Comparison of ENCODE assay signal across 18 mouse cellular contexts in the genomic region with DNA sequence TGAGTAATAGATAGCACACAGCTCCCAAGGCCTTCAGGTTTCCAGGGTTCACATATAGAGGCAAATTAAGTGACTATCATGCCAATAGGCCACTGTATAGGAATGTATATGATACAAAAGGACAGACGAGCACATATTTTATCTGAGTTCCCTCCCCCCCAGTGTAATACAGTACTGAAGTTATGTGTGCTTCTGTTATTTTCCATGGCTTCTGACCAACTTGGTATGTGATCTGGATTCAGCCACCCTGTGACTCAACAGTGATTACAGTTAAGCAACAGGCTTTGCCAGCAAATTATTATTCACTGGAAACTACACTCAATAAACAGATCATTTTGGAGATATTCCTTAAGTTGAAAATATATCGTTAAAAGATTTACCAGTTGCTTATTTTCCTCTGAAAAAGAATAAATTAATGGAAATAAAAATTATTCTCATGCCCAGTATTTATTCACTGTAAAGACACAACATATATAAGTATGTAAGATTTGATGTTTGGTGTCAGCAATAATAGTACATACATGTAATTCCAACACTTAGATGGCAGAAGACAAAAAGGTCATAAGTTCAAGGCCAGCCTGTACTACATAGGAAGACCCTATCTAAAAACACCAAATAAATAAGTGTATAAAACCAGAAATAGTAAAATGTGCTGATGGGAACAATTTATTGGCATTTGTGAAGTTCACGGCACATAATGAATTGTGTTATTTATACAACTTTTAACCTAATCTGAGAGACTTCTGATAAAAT.
DNase-seq lines count a peak whose midpoint lies in the region; ATAC-seq and TF ChIP-seq lines count a peak whose summit lies in the region.
"Had no signal": no experiment of that assay in that cellular context is flagged by ENCODE, and none has a peak within 500 bp of the region (broad histone marks: within the 10 kb centered on the region; RNA-seq: fewer than 3 reads in every experiment).

No protein-coding gene starts in this region.

- WGBS in embryonic facial prominence, embryonic 14.5 days = 79% methylated on average over 3 of the region's 3 CpGs
- WGBS in embryonic facial prominence, embryonic 10.5 days = 92% methylated on average over 3 of the region's 3 CpGs
- 88% methylated on average over 3 of the region's 3 CpGs for WGBS in midbrain, embryonic 12.5 days
- WGBS in midbrain, embryonic 10.5 days = 94% methylated on average over 3 of the region's 3 CpGs

- no peak for TF ChIP-seq CTCF in brain, embryonic 14.5 days (IDR thresholded peaks at IDR 0.05; ENCODE audit: borderline replicate concordance, extremely low read depth, insufficient read depth, insufficient read length)

- no peak overlapping the region for H3K27ac ChIP-seq in embryonic facial prominence, embryonic 14.5 days (replicated peaks; ENCODE audit: low read depth, low read length)
- no peak overlapping the region for H3K27ac ChIP-seq in embryonic facial prominence, embryonic 10.5 days (replicated peaks)
- H3K27ac ChIP-seq in midbrain, embryonic 12.5 days (replicated peaks) = no peak overlapping the region
- no peak overlapping the region for H3K27ac ChIP-seq in midbrain, embryonic 10.5 days (replicated peaks)
- H3K27ac ChIP-seq: embryonic facial prominence, embryonic 15.5 days; limb, embryonic 12.5 days; liver, embryonic 14.5 days had no signal

- peak; percentile 27 for DNase-seq in embryonic facial prominence, embryonic 14.5 days (ENCODE audit: low spot score)
- no peak for DNase-seq in embryonic facial prominence, embryonic 10.5 days (ENCODE audit: low spot score)
- no peak for DNase-seq in midbrain, embryonic 10.5 days (ENCODE audit: low spot score)
- DNase-seq in brain, embryonic 14.5 days (ENCODE audit: low read depth) = peak; percentile 4
- no peak for DNase-seq in testis, postnatal 10 days (ENCODE audit: low spot score)
- DNase-seq in frontal cortex, postnatal 14 days (ENCODE audit: low spot score in 2 of 2) = no peak
- DNase-seq: cerebellum, adult 18-20 months; heart, postnatal 36 days; kidney, adult 9 months; kidney, postnatal 4 days; right cerebral cortex, postnatal 25 days; thymus, postnatal 4 days had no signal

- no peaks in the 10 kb centered on the region for H3K9me3 ChIP-seq in embryonic facial prominence, embryonic 14.5 days (ENCODE audit: control insufficient read depth, low read length)
- no peaks in the 10 kb centered on the region for H3K9me3 ChIP-seq in embryonic facial prominence, embryonic 10.5 days
- H3K9me3 ChIP-seq in midbrain, embryonic 12.5 days = no peaks in the 10 kb centered on the region
- H3K9me3 ChIP-seq in midbrain, embryonic 10.5 days (replicated peaks) = no peaks in the 10 kb centered on the region
- H3K9me3 ChIP-seq: embryonic facial prominence, embryonic 15.5 days; heart, embryonic 12.5 days; limb, embryonic 12.5 days had no signal

- H3K4me3 ChIP-seq in embryonic facial prominence, embryonic 14.5 days (ENCODE audit: low read depth, low read length) = no peak overlapping the region
- no peak overlapping the region for H3K4me3 ChIP-seq in embryonic facial prominence, embryonic 10.5 days
- H3K4me3 ChIP-seq in midbrain, embryonic 12.5 days = no peak overlapping the region
- no peak overlapping the region for H3K4me3 ChIP-seq in midbrain, embryonic 10.5 days
- no peak overlapping the region for H3K4me3 ChIP-seq in myocyte
- H3K4me3 ChIP-seq: embryonic facial prominence, embryonic 15.5 days; heart, embryonic 12.5 days; limb, embryonic 12.5 days had no signal

- no peak overlapping the region for H3K9ac ChIP-seq in embryonic facial prominence, embryonic 14.5 days (ENCODE audit: low read depth, low read length)
- no peak overlapping the region for H3K9ac ChIP-seq in midbrain, embryonic 12.5 days (replicated peaks)
- H3K9ac ChIP-seq: embryonic facial prominence, embryonic 15.5 days; heart, embryonic 12.5 days; limb, embryonic 12.5 days; liver, embryonic 14.5 days had no signal

- no peak for TF ChIP-seq POLR2A in brain, embryonic 14.5 days (IDR thresholded peaks at IDR 0.05; ENCODE audit: borderline replicate concordance, extremely low read depth, insufficient read depth, insufficient read length, poor library complexity, severe bottlenecking)
- TF ChIP-seq POLR2A in myocyte (IDR thresholded peaks at IDR 0.05; ENCODE audit: insufficient read length, low read depth) = no peak

- H3K27me3 ChIP-seq in embryonic facial prominence, embryonic 14.5 days (replicated peaks; ENCODE audit: control insufficient read depth, insufficient read depth, low read length) = no peaks in the 10 kb centered on the region
- H3K27me3 ChIP-seq in embryonic facial prominence, embryonic 10.5 days (replicated peaks; ENCODE audit: low read depth, poor library complexity, severe bottlenecking) = no peaks in the 10 kb centered on the region
- peaks cover 5% of the 10 kb centered on the region; the same call in 1 of the 2 replicates for H3K27me3 ChIP-seq in midbrain, embryonic 12.5 days
- H3K27me3 ChIP-seq in midbrain, embryonic 10.5 days (ENCODE audit: low read depth, poor library complexity, severe bottlenecking) = no peaks in the 10 kb centered on the region
- H3K27me3 ChIP-seq in myocyte (ENCODE audit: control insufficient read depth, insufficient read depth, insufficient read length) = no peaks in the 10 kb centered on the region
- H3K27me3 ChIP-seq: embryonic facial prominence, embryonic 15.5 days; heart, embryonic 12.5 days; limb, embryonic 12.5 days had no signal

- no peaks in the 10 kb centered on the region for H3K4me1 ChIP-seq in embryonic facial prominence, embryonic 14.5 days (ENCODE audit: control insufficient read depth, insufficient read depth, low read length)
- no peaks in the 10 kb centered on the region for H3K4me1 ChIP-seq in embryonic facial prominence, embryonic 10.5 days
- H3K4me1 ChIP-seq in midbrain, embryonic 12.5 days = peaks cover 4% of the 10 kb centered on the region; the same call in 1 of the 2 replicates
- H3K4me1 ChIP-seq in midbrain, embryonic 10.5 days = peaks cover 9% of the 10 kb centered on the region
- H3K4me1 ChIP-seq: embryonic facial prominence, embryonic 15.5 days; heart, embryonic 12.5 days; limb, embryonic 12.5 days had no signal

- H3K4me2 ChIP-seq in embryonic facial prominence, embryonic 14.5 days (ENCODE audit: low read depth, low read length) = no peak overlapping the region
- no peak overlapping the region for H3K4me2 ChIP-seq in midbrain, embryonic 12.5 days (replicated peaks)
- H3K4me2 ChIP-seq in myocyte (ENCODE audit: low read depth) = peak overlapping the region; percentile 27
- H3K4me2 ChIP-seq: embryonic facial prominence, embryonic 15.5 days; heart, embryonic 12.5 days; limb, embryonic 12.5 days had no signal

- H3K36me3 ChIP-seq in embryonic facial prominence, embryonic 14.5 days (ENCODE audit: control insufficient read depth, insufficient read depth, low read length) = no peaks in the 10 kb centered on the region
- no peaks in the 10 kb centered on the region for H3K36me3 ChIP-seq in embryonic facial prominence, embryonic 10.5 days (replicated peaks)
- H3K36me3 ChIP-seq in midbrain, embryonic 12.5 days = no peaks in the 10 kb centered on the region
- H3K36me3 ChIP-seq in midbrain, embryonic 10.5 days = no peaks in the 10 kb centered on the region
- no peaks in the 10 kb centered on the region for H3K36me3 ChIP-seq in myocyte (ENCODE audit: control insufficient read depth, insufficient read depth)
- H3K36me3 ChIP-seq: embryonic facial prominence, embryonic 15.5 days; heart, embryonic 12.5 days; limb, embryonic 12.5 days had no signal

- no peaks in the 10 kb centered on the region for H3K79me2 ChIP-seq in myocyte (ENCODE audit: control insufficient read depth, insufficient read depth)

- ATAC-seq in embryonic facial prominence, embryonic 14.5 days (ENCODE audit: low read depth) = no peak
- peak; percentile 21; the same call in 1 of the 2 replicates for ATAC-seq in midbrain, embryonic 12.5 days (ENCODE audit: low FRiP score, low read depth)

- no peak overlapping the region for H3ac ChIP-seq in myocyte (ENCODE audit: control insufficient read depth, insufficient read length)

TF ChIP-seq in myocyte, 11 proteins besides CTCF, POLR2A, EP300 and RAD21:
- TF ChIP-seq TCF3 (IDR thresholded peaks at IDR 0.05; ENCODE audit: insufficient read length, low read depth) (no peak), MYOD1 (IDR thresholded peaks at IDR 0.05; ENCODE audit: control insufficient read depth in 1 of 3, insufficient read length in 2 of 3, low read depth in 2 of 3) (no peak), REST (IDR thresholded peaks at IDR 0.05; ENCODE audit: insufficient read depth, insufficient read length) (no peak), CEBPB (IDR thresholded peaks at IDR 0.05; ENCODE audit: insufficient read depth, poor library complexity, severe bottlenecking) (peak; percentile 79), E2F4 (IDR thresholded peaks at IDR 0.05; ENCODE audit: insufficient read depth) (no peak), TCF12 (IDR thresholded peaks at IDR 0.05; ENCODE audit: insufficient read depth, poor library complexity, severe bottlenecking) (no peak), MYOG (IDR thresholded peaks at IDR 0.05; ENCODE audit: control insufficient read depth in 1 of 3, insufficient read depth in 1 of 3, insufficient read length in 2 of 3, low read depth in 2 of 3) (no peak)

Comparison
In these comparisons a context has a peak if more than half of its experiments do, and no peak if none do; other contexts are left out.
1. DNase-seq: peak in embryonic facial prominence, embryonic 14.5 days (single experiment) and brain, embryonic 14.5 days (single experiment); none in embryonic facial prominence, embryonic 10.5 days (single experiment), midbrain, embryonic 10.5 days (single experiment), testis, postnatal 10 days (single experiment) and frontal cortex, postnatal 14 days (0 of 2).